Mouse (Mus musculus): ENCODE measurements around the gene Akap1.
"Not testable (repeated sequence)": the region's sequence is repeated elsewhere in the genome, so short reads cannot be mapped to it uniquely, and the experiment has no call there.

Gene Akap1

DNA sequence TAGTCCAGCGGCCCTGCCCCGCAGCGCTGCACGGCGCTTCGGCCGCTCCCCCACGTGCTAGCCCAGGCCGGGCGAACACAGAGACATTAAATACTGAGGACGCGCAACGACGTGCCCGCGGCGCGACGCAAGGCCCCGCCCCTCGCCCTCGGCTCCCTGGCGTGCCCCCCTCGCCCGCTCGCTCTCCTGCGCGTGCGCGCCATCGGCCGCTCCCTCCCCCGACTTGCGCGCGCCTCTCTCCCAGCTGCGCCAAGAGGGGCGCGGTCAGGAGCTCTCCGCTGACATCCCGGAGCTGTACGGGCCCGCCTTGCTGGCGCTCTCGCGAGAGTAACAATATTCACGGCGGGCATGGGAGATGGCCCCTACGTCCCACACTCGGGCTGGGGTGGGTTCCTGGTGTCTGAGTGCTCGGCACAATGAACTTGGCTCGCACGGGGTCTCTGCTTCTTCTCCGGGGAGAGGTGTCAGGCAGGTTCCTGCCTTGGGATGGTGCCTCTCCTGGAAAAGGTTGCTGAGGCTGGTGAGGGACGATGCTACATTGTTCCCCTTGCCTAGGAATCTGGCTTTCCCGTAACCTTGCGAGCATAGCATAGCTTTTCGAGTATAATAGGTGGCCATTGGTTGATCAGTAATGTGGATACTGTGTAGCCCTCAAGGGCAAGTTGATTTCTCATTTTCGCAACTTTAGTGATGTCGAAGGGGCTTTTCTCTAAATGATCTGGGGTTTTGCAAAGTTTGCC is at the start of gene Akap1:
Gene Akap1, minus strand, starts transcription at position 129 of the 740 bp plus-strand sequence.
- DNase-seq (ENCODE audit: low read depth, low spot score), result peak; percentile 98

DNA sequence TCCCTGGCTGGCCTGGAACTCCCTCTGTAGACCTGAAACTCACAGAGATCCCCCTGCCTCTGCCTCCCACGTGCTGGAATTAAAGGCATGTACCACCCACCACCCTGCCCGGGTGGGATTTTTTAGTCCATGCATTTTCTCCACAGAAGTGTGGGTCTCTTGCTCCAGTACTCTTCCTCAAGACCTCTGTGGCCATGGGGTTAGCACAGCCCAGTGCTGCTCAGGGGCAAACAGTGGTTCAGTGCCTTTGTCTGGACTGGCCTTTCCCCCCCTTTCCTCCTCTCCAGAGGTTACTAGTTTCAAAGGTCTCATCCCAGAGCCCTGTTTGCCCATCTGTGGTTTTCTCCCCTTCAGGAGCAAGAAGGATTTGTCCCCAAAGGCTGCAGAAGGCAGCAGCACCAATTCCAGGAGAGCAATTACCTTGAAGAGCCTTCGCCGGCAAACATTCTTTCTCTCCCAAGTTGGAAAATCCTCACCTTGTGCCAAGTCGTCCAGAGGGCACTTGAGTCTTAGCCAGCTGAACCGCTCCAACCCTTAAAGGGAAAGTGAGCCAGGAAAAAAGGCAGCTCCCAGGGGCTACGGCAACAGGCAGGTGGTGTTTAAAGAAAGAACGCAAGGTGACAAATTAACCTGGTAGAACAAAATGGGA is 45.1 kb upstream of the Akap1 start:
- no peak for DNase-seq (ENCODE audit: low read depth, low spot score)

DNA sequence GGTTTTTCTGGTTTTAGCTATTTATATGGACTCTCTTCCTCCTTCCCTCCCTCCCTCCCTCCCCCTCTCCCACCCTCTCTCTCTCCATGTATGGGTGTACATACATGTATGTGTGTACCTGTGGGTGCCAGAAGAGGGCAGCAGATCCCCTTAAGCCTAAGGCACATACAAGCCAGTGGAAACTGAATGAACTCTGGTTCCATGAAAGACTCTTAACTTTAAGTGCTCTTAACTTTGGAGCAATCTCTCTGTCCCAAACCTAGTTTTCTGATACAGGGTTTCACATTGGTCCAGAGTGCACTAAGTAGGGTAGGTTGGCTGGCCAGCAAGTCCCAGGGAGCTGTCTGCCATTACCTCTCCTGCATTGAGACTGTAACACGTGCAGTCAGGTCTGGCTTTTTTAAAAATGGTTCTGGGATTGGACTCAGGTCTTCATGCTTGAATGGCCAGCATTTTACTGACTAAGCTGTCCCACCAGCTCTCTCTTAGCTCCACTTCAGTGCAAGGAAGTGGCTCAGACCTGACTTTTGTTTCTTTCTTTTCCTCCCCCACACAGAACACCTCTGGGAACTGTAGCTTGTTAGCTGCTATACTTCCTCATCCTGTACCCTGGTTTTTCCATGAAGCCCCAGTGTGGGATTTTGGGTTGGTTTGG is 44.3 kb upstream of the Akap1 start:
- DNase-seq (ENCODE audit: low read depth, low spot score), result peak; percentile 39

DNA sequence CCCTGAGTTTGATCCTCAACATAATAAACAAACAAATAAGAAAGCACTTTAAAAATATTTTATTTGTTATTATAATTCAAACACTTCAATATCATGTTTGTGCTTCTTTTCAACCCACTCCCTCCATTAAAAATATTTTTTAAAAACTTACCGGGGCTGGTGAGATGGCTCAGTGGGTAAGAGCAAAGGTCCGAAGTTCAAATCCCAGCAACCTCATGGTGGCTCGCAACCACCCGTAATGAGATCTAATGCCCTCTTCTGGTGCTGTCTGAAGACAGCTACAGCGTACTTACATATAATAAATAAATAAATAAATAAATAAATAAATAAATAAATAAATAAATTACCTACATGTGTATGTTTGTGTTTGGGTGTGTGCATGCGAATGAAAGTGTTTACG is 43.5 kb upstream of the Akap1 start:
- DNase-seq (ENCODE audit: low read depth, low spot score), result no peak

DNA sequence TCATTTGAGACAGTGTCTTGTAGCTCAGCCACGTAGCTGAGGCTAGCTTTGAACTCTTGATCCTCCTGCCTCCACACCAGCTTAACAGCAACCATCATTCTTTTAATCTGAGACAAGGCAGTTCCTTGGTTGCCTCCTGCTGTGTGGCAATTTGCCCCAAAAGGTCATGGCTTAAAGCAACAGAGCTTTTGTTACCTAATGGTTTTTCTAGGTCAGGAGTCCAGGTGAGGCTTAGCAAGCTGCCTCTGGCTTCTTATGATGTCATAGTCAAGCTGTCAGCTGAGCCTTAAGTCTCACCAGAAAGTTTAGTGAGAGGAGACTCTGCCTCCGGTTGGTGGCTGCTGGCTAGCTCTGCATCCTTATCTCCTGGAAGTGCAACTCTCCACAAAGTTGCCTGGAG is 41.2 kb upstream of the Akap1 start:
- DNase-seq (ENCODE audit: low read depth, low spot score), result no peak

DNA sequence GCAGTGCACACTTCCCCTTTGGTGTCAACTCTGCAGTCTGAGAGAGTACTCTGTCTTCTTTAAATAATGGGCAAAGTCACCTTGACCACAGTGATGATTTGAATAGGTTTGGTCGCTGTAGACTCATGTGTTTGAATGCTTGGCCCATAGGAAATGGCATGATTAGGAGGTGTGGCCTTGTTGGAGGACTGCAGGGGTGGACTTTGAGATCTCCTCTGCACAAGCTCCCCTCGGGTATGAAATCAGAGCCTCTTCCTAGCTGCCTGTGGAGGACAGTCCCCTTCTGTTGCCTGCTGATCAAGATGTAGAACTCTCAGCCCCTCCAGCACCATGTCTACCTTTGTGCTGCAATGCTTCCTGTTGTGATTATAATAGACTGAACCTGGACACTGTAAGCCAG is 39.7 kb upstream of the Akap1 start:
- DNase-seq (ENCODE audit: low read depth, low spot score), result no peak

DNA sequence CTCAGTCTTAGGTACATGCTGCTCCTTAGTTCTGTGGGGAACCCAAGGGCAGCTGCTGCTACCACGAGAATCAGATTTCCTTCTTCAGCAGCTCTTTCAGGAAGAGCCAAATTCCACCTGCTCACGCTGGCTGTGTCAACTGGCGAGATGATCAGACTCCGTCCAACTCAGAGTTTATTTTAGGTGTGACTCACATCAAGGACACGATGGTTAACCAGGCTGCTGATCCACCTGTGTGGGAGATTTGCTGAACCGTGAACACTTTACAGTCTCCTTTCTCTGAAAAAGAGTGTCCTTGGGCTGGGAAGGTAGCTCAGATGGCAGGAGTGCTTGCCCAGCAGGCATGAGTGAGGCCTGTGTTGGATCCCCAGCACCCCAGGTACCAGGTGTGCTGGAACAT is 38.4 kb upstream of the Akap1 start:
- no peak for DNase-seq (ENCODE audit: low read depth, low spot score)

DNA sequence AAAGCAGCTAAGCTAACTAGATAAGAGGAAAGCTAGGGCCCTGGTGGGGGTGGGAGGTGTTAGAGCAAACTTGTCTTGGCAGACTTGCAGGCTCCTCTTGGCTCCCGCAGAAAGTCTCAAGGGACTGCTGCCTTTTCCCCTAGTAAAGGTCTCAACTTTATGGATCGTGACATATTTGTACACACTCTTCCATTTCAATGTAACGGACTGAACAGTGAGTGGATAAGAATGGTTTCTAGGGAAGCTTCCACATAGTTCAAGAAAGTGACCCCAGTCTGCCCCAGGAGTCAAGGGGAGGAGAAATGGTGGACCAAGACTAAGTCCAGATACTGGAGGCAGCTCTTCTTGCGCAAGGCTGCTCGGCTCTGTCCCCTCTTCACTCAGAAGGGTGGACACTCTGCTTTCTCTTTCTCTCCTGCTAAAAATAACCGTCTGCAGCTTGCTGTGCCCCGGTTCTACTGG is 37.0 kb upstream of the Akap1 start:
- no peak for DNase-seq (ENCODE audit: low read depth, low spot score)

DNA sequence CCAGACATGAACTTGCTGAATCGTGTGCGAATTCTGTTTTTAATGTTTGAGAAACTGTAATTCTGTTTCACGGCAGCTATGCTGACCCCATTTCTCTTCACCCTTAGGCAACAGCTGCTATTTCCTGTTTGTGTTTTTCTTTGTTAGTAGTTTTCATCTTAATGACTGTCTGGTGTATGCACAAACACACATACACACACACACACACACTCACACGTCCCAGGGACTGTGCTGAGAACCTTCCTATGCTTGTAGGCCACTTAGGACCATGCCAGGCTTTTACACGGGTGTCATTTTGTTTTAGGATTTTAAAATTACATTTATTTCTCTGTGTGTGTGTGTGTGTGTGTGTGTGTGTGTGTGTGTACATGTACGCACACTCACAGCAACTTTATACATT is 35.2 kb upstream of the Akap1 start:
- DNase-seq (ENCODE audit: low read depth, low spot score), result no peak

DNA sequence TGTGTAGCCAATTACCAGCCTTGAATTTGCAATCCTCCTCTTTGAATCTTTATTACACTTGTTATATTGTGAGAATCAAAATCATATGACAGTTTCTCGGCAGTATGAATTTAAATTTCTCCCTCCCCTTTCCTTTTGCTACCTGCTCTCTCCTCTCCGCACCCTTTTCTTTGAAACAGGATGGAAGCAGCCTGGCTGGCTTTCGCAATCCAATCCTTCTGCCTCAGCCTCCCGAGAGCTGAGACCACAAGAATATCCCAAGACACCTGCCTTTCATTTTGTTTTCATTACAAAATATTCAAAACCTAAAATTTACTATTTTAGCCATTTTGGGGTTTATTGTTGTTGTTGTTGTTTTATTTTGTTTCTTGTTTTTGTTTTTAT is 34.0 kb upstream of the Akap1 start:
- no peak for DNase-seq (ENCODE audit: low read depth, low spot score)

DNA sequence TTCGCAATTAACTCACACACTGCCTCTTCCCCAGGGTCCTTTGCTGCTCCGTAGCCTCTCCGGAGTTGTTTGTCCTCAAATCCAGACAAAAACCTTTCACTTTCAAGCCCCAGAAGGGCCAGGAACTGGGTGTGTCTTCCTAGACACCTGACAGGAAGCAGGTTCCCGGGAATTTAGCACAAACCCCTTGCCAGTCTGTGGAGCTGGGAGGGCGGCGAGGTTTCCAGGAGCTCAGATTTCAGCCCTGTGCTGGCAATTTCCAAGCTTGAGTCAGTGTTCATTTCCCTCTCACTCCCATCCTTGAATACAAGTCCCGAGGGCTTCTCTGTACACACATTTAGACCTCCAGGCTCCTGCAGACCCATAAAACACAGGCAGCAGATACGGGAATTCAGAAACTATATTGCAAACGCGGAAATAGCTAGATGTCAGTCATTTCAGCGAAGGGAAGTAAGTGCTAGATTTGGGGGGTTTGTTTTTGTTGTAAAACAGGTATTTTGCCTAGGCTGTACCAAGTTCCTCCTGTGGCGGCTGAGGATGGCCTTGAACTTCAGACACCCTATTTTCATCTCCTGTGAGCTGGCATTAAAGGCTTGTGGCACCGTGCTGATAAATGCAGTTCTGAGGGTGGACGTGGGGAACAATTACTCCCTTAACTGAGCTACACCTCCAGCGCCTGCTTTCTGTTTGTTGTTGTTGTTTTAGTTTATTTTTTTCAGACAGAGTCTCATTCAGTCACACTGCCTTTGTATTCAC is 33.4 kb upstream of the Akap1 start:
- DNase-seq (ENCODE audit: low read depth, low spot score), result no peak

DNA sequence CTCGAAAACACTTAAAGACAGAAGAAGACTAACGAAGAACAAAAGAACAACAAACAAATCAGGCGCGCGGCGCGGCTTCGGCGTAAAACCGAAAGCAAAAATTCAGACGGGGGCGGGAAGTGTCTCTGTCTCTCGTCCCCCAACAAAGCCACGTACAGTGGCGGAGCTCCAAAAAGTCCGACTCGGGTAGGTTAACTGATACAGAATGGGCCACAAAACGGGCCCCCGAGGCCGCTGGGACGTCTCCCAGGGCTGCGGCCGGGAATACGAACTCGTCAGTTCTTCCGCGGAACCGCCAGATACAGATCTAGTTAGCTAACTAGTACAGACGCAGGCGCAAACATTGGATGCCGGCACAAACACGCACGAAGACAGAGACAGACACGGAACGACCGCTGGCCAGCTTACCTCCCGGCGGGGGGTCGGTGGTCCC is 31.4 kb upstream of the Akap1 start:
- DNase-seq (ENCODE audit: low read depth, low spot score), result not testable (repeated sequence)

DNA sequence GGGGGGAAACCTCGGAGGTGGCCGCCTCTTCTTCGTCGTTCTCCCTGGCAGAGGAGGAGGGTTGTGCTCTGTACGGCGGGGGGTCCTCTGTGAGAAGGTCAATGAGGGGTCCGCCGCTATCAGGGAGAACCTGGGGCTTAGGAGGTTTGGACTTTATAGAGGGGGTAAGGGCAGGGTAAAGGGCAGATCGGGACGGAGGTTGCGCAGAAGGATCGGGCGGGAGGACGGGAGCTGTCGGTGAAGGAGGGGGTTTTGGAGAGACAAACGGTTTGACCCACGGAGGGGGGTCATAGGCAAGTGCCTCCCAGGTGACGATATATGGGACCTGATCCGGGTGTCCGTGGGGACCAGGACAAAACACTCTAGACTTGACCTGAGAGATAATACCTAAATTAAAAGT is 30.8 kb upstream of the Akap1 start:
- DNase-seq (ENCODE audit: low read depth, low spot score), result not testable (repeated sequence)

DNA sequence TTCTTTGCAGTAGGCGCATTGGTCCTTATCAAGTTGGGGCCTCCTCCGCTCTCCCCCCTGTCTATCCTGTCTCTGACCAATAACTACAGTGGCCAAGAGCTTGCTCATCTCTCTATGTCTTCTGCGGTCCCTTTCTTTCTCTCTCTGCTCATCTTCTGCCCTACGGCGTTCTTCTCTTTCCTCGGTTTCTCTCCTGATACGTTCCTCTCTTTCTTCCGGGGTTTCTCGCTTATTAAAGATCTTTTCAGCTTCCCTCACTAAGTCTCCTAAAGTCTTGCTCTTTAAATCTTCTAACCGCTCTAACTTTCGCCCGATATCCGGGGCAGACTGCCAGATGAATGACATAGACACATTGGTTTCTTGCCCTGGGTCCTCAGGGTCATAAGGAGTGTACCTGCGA is 29.9 kb upstream of the Akap1 start:
- DNase-seq (ENCODE audit: low read depth, low spot score), result not testable (repeated sequence)

DNA sequence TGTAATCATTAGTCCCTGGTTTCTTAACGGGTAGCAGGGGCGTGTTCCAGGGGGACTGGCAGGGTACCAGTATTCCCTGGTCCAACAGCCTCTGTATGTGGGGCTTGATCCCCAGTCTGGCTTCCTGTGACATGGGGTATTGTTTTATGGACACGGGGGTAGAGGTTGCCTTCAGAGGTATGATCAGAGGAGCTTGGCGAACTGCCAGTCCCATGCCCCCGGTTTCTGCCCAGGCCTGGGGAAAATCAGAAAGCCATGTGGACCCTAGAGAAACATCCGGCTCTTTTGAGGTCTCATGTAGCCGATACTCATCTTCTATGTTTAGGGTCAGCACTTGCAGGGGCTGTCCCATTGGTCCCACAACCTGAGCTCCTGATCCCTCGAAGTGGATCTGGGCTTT is 29.1 kb upstream of the Akap1 start:
- not testable (repeated sequence) for DNase-seq (ENCODE audit: low read depth, low spot score)

DNA sequence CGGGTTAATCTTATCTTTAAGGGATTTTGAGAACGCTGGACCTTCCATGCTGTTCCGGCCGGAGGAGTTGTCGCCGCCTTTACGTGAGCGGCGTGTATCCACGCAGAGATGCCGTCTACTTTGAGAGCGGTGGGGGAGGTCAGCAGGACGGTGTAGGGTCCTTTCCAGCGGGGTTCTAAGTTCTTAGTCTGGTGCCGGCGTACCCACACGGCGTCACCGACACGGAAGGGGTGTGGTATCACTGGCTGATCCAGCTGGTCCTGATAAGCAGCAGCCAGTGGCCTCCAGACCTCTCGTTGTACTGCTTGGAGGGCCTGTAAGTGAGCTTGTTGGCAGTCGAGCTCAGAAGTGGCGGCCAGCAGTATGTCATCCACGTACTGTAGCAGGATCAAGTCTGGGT is 28.4 kb upstream of the Akap1 start:
- DNase-seq (ENCODE audit: low read depth, low spot score), result not testable (repeated sequence)

DNA sequence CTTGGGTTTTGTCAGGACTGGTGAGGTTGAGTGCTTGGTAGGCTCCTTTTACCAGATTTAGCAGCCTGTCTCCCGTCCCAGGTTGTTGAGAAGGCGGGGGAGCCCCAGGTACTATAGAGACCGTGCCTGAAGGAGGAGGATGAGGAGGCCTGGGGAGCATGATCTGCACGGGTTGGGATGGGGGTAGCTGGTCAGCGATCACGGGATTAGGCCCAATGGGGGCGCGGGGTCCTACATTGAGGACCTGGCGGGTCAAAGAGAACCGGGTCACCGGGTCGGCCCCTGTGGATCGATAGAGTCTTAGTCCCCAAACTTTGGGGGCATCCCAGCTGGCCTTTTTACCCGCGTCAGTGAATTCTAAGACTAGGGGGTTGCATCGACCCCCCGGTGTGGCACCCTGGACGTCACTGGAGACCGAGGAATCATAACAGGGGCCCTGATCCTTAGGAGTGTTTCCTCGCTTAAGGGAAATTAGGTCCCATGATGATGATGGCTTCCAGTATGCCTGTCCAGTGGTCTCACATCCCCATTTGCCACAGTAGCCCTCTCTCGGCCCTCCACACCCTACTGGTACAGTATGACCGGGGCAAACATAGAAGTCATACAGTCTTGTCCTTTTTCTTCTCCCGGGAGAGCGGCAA is 27.7 kb upstream of the Akap1 start:
- DNase-seq (ENCODE audit: low read depth, low spot score), result not testable (repeated sequence)

DNA sequence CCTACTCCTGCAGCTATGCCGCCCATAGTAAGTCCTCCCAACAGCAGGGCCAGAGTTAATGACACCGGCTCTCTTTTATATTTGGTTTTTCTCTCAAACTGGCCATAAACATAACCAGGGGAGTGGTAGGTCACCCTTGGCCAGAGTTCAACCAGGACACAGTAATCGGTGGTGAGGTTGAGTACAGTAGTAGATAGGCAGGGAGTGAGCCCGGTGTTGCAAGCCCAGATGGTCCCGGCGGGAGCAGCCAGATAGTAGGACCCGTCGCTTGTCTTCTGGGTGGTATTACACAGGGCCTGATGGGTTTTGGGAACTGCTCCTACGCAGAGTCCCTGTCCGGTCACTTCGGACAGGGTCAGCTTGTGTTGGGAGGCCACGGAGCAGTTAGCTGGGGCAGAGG is 27.1 kb upstream of the Akap1 start:
- not testable (repeated sequence) for DNase-seq (ENCODE audit: low read depth, low spot score)

DNA sequence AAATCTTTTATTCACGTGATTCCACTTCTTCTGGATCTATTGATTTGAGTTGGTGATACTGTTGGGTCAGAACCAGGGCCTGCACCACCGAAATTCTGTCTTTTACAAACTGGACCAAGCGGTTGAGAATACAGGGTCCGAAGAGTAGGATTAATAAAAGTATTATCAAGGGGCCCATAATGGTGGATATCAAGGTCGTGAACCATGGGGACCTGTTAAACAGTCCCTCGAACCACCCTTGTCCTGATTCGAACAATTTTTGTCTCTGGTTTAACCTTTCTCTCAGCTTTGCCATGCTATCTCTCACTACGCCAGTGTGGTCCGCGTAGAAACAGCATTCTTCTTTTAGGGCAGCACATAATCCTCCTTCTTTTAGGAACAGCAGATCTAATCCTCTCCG is 26.5 kb upstream of the Akap1 start:
- not testable (repeated sequence) for DNase-seq (ENCODE audit: low read depth, low spot score)

DNA sequence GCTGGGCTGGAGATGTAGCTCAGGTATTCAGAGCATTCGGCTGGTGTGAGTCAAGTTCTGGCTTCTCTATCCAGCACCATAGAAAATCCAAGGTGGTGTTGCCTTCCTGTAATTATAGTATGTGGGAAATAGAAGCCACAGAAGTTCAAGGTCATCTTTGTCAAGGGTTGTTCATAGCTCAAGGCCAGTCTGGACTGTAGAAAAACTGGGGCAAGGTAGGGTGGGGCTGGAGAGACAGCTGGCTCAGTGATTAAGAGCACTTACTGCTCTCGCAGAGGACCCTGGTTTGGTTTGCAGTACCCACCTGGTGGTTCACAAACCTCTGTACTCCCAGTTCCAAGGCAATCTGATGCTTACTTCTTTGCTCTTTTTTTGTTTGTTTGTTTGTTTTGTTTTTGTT is 24.6 kb upstream of the Akap1 start:
- DNase-seq (ENCODE audit: low read depth, low spot score), result no peak

DNA sequence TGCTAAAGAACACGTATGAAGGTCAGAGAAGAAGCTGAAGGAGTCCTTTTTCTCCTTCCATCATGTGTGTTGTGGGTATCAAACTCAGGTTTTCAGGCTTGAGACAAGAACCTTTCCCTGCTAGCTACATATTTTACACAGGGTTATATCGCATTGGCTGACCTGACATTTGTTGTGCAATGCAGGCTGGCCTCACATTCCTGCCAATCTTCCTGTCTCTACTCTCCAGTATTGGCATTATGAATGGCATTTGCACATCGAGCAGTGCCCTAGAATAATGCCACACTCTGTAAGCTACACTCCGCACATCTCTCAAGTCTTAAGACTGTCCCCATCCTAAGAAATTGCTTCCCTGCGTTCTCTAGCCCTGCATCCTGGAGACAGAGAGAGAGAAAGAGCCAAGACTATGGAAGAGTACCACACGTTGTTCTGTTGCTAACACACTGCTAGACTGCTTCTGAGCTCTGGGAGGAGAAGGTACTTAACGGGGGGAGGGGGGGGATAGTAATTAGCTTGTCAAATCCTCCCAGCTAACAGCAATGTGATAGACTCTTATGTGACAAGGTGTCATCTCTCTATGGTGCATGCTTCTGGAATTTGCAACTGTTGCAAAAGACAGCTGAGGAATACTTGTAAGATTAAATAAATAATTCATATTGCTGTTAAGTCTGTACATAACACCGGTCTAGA is 20.1 kb upstream of the Akap1 start:
- no peak for DNase-seq (ENCODE audit: low read depth, low spot score)

All from mesoderm, embryonic 11.5 days (tissue).